Mouse (Mus musculus) embryonic fibroblast, embryonic 13.5 days (primary cell): ENCODE measurements around the gene Thrb.
"Not testable (repeated sequence)": the region's sequence is repeated elsewhere in the genome, so short reads cannot be mapped to it uniquely, and the experiment has no call there.

Experiments
- CTCF ChIP-seq: IDR thresholded peaks from 2 replicates; pipeline ENCODE4 v1.5.1; 2011; ENCODE audit warnings: mild to moderate bottlenecking, control low read depth, low read length, moderate library complexity, borderline replicate concordance; ENCODE audit not compliant: insufficient read depth
- POLR2A ChIP-seq: IDR thresholded peaks from 2 replicates; pipeline ENCODE4 v1.6.1; 2011; ENCODE audit warnings: low read depth, mild to moderate bottlenecking, control low read depth, low read length, moderate library complexity

DNA sequence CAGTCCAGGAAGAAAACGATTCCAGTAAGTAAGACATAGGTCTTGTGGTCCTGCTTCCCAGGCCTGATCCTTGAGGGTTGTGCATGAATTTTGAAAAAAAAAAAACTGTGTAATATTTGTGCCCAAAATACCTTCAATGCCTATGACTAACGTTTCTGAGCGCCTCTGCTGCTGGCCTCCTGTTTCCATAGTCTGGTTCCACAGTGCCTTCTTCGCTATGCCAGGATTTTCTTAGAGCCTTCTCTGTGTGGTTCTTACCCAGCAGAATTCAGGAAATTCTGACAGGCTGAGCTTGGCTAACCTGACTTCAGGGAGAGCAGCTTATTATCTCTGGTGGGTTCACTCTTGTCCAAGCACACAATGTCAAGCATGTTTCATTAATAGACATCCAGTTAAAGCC, 274.7 kb downstream of the Thrb start:
- not testable (repeated sequence) for TF ChIP-seq CTCF, POLR2A
